Mouse (Mus musculus) layer of hippocampus, adult 6 months (tissue): Measurements from ENCODE around the gene Cplane1. TPM values are rescaled to one million over a fixed set of nuclear protein-coding genes. Genes with fewer than 3 reads are reported as not detected.

Experiments used
- long read RNA-seq, 2 experiments: library from polyadenylated mRNA; unstranded; transcript quantifications; one replicate each; pipeline ENCODE4 v2.0.0; 2019 to 2020
- polyA plus RNA-seq: library from polyadenylated mRNA; unstranded; fragments of <200 nt; fragmentation: Nextera tagmentation; gene quantifications from 2 replicates; pipeline ENCODE4 v1.2.3, GENCODE M21; 2021

Cplane1 gene
- polyA plus RNA-seq: 1.8 and 1.9 TPM in 2 replicates
- long read RNA-seq, experiment 1, partial matches to known transcripts: 11 of 17 reads
- long read RNA-seq, experiment 1, other reads (novel, unspliced or antisense): 6 of 17 reads
- long read RNA-seq, experiment 2, partial matches to known transcripts: 11 of 24 reads
- long read RNA-seq, experiment 2, other reads (novel, unspliced or antisense): 13 of 24 reads

DNA sequence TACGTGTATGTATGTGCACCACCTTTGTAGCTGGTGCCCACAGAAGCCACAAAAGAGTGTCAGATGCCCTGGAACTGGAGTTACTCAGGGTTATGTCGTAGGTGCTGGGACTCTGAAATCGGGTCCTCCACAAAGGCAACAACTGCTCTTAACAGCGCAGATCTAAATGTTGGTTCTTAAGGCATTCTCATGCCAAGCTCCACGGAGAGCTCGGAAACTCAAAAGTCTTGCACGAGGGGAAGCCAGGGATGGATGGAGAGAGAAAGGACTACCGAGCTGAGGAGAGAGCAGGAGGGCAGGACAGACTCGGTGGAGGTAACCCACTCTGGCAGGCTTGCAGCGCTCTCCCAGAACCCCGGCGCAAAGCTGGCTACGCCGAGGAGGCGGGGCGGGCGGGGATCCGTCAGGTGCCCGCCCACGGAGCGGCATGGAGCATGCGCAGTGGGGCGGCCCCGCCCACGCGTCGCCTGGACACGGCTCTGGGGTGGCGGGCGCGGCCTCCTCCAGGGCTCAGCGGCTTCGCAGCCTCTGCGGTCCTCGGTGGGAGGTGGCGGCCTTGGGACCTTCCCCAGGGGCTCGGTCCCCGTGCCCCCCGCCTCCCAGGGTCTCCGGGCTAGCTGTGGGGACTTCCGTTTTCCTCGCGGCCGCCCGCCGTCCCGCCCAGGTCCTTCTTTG lies at the start of gene Cplane1:
TSS of gene Cplane1 (plus strand) at position 516 of the 675 bp plus-strand sequence.

Other genes starting within 250 kb of the Cplane1 start
- 42.8 and 46.6 TPM in 2 replicates for gene Wdr70, start 69.9 kb upstream of the Cplane1 start, polyA plus RNA-seq
- 1.2 and 1.4 TPM in 2 replicates for gene Nup155, start 59.8 kb upstream of the Cplane1 start, polyA plus RNA-seq